Mouse (Mus musculus) lung, embryonic 15.5 days (tissue): ENCODE measurements around the gene Gabre. TPM values are rescaled to one million over a fixed set of nuclear protein-coding genes. Genes with fewer than 3 reads are reported as not detected.

ENCODE experiments used
- ATAC-seq: fragments of 200-750 bp; cut with Nextera tagmentation; 2 replicates; pipeline ENCODE4 v1.8.0; 2017; ENCODE audit warnings: moderate number of reproducible peaks, borderline replicate concordance; ENCODE audit not compliant: low FRiP score, low TSS enrichment; ENCODE audit errors: extremely low read depth
- H3K27ac ChIP-seq: fragments of 300-500 bp; sonication (generic); 2 replicates; pipeline ENCODE4 v1.5.1; 2015; ENCODE audit warnings: moderate library complexity, mild to moderate bottlenecking, inconsistent platforms
- H3K27me3 ChIP-seq: fragments of 300-500 bp; sonication (generic); 2 replicates; pipeline ENCODE4 v1.6.1; 2015; ENCODE audit warnings: inconsistent platforms
- H3K36me3 ChIP-seq: fragments of 300-500 bp; sonication (generic); 2 replicates; pipeline ENCODE4 v1.6.1; 2015; ENCODE audit warnings: inconsistent platforms
- H3K4me1 ChIP-seq: fragments of 300-500 bp; sonication (generic); 2 replicates; pipeline ENCODE4 v1.6.1; 2015; ENCODE audit warnings: inconsistent platforms
- H3K4me2 ChIP-seq: fragments of 300-500 bp; sonication (generic); 2 replicates; pipeline ENCODE4 v1.6.1; 2015; ENCODE audit warnings: inconsistent platforms, mild to moderate bottlenecking, moderate library complexity
- H3K4me3 ChIP-seq: fragments of 300-500 bp; sonication (generic); 2 replicates; pipeline ENCODE4 v1.5.1; 2015; ENCODE audit warnings: mild to moderate bottlenecking, inconsistent platforms
- H3K9ac ChIP-seq: fragments of 300-500 bp; sonication (generic); 2 replicates; pipeline ENCODE4 v1.6.1; 2015; ENCODE audit warnings: inconsistent platforms
- H3K9me3 ChIP-seq: fragments of 300-500 bp; sonication (generic); 2 replicates; pipeline ENCODE4 v1.6.1; 2016; ENCODE audit warnings: inconsistent platforms
- WGBS: fragments of 180-500 bp; shearing (Covaris S2); methylation state at CpG from one replicate; pipeline ENCODE4 v1.1.7; 2015; 5-methylcytosine and 5-hydroxymethylcytosine counted together
- microRNA counts: library from miRNA; unstranded; fragments of <30 nt; microRNA quantifications from one replicate; lab custom pipeline; 2016
- microRNA-seq: library from miRNA; unstranded; fragments of <30 nt; microRNA quantifications from one replicate; pipeline ENCODE4, GENCODE M21; 2016
- polyA plus RNA-seq: library from polyadenylated mRNA; unstranded; fragments of >200 nt; fragmentation: Nextera tagmentation; extraction: Ambion mirVana; gene quantifications from 2 replicates; pipeline ENCODE4 v1.2.1, GENCODE M21; 2015

The Gabre gene
- polyA plus RNA-seq: 3.2 and 3.6 TPM in 2 replicates

DNA sequence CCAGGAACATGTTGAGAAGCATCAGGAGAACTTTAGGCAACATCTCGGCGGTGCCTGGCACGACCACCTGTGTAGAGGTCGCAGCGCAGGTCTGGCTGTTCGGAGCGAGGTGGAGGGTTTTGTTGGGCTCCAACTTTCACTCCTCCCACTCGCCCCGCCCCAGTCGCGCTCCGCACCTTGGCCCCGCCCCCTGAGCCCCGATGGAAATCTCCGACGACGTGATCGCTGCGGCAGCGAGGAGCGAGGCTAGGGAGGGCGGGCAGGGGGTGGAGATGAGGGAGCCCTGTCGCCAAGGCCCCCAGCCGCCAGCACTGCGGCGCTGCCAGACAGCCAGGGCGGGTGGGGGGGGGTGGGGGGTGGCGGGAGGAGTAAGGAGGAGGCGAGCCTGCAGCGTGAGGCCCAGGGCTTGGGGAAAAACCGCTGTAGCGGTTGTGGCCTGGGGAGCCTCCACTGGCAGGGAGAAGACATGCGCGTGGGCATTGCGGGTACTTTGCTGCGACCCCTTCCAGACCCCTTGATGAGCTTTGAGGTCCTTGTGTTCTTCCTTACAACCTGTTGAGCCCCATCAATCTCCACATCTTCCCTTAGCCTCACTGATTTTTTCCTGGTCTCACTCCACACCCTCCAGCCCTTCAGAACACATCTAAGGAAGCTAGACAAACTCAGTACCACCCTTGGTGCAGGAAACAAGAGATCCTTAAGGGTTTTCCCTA is at the start of gene Gabre:
Gabre (minus strand) TSS at position 145 of the 713 bp plus-strand sequence.
- Histone ChIP-seq H3K9me3 (no peaks in the 10 kb centered on the region), H3K9ac (peak within 1 kb of the TSS; percentile 29), H3K36me3 (no peaks in the 10 kb centered on the region), H3K4me2 (peak within 1 kb of the TSS; percentile 75), H3K4me3 (peak within 1 kb of the TSS; percentile 45), H3K4me1 (no peaks in the 10 kb centered on the region), H3K27me3 (no peaks in the 10 kb centered on the region), H3K27ac (no peak within 1 kb of the TSS)
- ATAC-seq: peak; percentile 90
- 11% methylated on average over 16 of the region's 36 CpGs for WGBS

GRCm38 (mm10) chrX:72297812-72298211 is 23.2 kb upstream of the Gabre start:
- no peaks in the 10 kb centered on the region for H3K9me3 ChIP-seq
- WGBS: 69% methylated on average over 2 of the region's 2 CpGs
- no peaks in the 10 kb centered on the region for H3K36me3 ChIP-seq
- H3K4me3 ChIP-seq: no peak overlapping the region
- H3K4me1 ChIP-seq: no peaks in the 10 kb centered on the region
- H3K27me3 ChIP-seq: no peaks in the 10 kb centered on the region
- no peak overlapping the region for H3K27ac ChIP-seq
- H3K9ac ChIP-seq: no peak overlapping the region
- no peak for ATAC-seq
- H3K4me2 ChIP-seq: no peak overlapping the region

DNA sequence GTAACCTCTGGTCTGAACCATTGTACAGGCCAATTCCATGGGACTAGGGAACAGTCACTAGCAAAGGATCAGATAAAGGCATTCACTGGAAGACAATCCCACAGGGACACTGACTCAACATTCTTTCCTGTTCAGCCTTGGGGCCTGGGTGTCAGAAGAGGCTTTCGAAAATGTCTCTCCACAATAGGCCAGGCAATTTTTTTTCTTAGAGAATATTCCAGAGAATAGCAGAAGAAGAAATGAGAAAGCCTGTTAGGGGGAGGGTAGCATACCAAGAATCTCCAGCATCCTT is 715 bp upstream of the Gabre start:
- H3K9ac ChIP-seq: no peak overlapping the region
- H3K4me1 ChIP-seq: no peaks in the 10 kb centered on the region
- ATAC-seq: no peak
- H3K4me3 ChIP-seq: peak overlapping the region; percentile 45; the same call in 1 of the 2 replicates
- no peak overlapping the region for H3K27ac ChIP-seq
- H3K9me3 ChIP-seq: no peaks in the 10 kb centered on the region
- H3K4me2 ChIP-seq: peak overlapping the region; percentile 75; the same call in 1 of the 2 replicates
- WGBS: 71% methylated on average over 1 of the region's 1 CpGs
- H3K27me3 ChIP-seq: no peaks in the 10 kb centered on the region
- no peaks in the 10 kb centered on the region for H3K36me3 ChIP-seq

GRCm38 (mm10) chrX:72273966-72274658 is 491 bp downstream of the Gabre start:
- H3K4me1 ChIP-seq: no peaks in the 10 kb centered on the region
- peak; percentile 67; the same call in 1 of the 2 replicates for ATAC-seq
- no peaks in the 10 kb centered on the region for H3K9me3 ChIP-seq
- whole genome bisulfite sequencing: 30% methylated on average over 27 of the region's 27 CpGs
- H3K4me3 ChIP-seq: peak overlapping the region; percentile 45
- H3K27ac ChIP-seq: no peak overlapping the region
- H3K4me2 ChIP-seq: peak overlapping the region; percentile 75
- H3K36me3 ChIP-seq: no peaks in the 10 kb centered on the region
- H3K27me3 ChIP-seq: no peaks in the 10 kb centered on the region
- peak overlapping the region; percentile 29 for H3K9ac ChIP-seq

GRCm38 (mm10) chrX:72270637-72271036 is 4.0 kb downstream of the Gabre start:
- no peaks in the 10 kb centered on the region for H3K9me3 ChIP-seq
- 71% methylated on average over 11 of the region's 11 CpGs for WGBS
- no peak overlapping the region for H3K4me2 ChIP-seq
- no peak overlapping the region for H3K4me3 ChIP-seq
- no peak overlapping the region for H3K27ac ChIP-seq
- ATAC-seq: no peak; the same call in 1 of the 2 replicates
- H3K27me3 ChIP-seq: no peaks in the 10 kb centered on the region
- H3K4me1 ChIP-seq: no peaks in the 10 kb centered on the region
- H3K9ac ChIP-seq: no peak overlapping the region
- H3K36me3 ChIP-seq: no peaks in the 10 kb centered on the region

DNA sequence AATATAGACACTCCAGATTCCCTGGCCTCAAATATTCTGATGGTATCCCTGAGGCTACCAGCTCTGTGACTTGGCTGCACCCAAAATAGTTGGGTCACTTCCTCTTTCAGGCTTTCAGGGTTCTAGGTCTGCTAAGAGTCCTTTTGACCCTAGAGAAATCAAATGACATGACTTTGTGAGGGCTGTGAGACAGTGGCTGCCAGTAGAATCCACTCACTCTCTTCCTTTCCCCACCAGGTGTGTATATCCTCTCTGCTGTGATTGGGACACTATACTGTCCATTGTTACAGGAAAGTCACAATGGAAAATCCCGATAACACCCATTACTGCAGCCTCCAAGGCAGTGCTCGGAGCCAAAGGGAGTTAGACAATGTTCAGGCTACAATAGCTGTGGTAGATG is 52.9 kb downstream of the Gabre start, which contains the start of gene Magea4:
Magea4 (plus strand) TSS at position 301 of the 400 bp plus-strand sequence.
- Histone ChIP-seq H3K4me1 (no peaks in the 10 kb centered on the region), H3K27ac (no peak within 1 kb of the TSS), H3K4me3 (no peak within 1 kb of the TSS), H3K27me3 (no peaks in the 10 kb centered on the region), H3K4me2 (no peak within 1 kb of the TSS), H3K9me3 (no peaks in the 10 kb centered on the region), H3K36me3 (no peaks in the 10 kb centered on the region), H3K9ac (no peak within 1 kb of the TSS)
- 72% methylated on average over 2 of the region's 2 CpGs for WGBS
- ATAC-seq: no peak

MicroRNA genes within 50 kb of the gene (microRNA counts, 519-probe panel; counts per million panel counts)
- microRNA mmu-miR-224 (lab: Ali Mortazavi, UCI) (2,183 counts per million, percentile 27 among the panel's probes with 10 or more counts), microRNA mmu-miR-452 (lab: Ali Mortazavi, UCI) (19.7 counts per million)

Small RNAs within 50 kb of the gene (microRNA-seq; reads per million reads assigned to microRNA genes)
- gene Mir224: 349 reads per million, percentile 67 among the genes with 10 or more reads in this experiment
- 44.5 reads per million, percentile 44 among the genes with 10 or more reads in this experiment for gene Mir452

Other genes with a start within 250 kb of the Gabre start
- gene Magea4, start 52.8 kb downstream of the Gabre start, polyA plus RNA-seq: not detected in 2 replicates
- gene Magea10, start 112.1 kb upstream of the Gabre start, polyA plus RNA-seq: not detected in 2 replicates